Mouse (Mus musculus) heart, postnatal 25 days (tissue): ENCODE data around the gene Npr3. TPM values are rescaled to one million over a fixed set of nuclear protein-coding genes. Genes with fewer than 3 reads are reported as not detected.
"Not testable (repeated sequence)": the region's sequence is repeated elsewhere in the genome, so short reads cannot be mapped to it uniquely, and the experiment has no call there.

Experiments used
- DNase-seq: peaks from one replicate; pipeline ENCODE4 v3.0.0; 2022; ENCODE audit warnings: low spot score
- intact Hi-C: fragments of 180-260 bp; cut with DNase I; formaldehyde crosslinking; loops from one replicate; pipeline ENCODE4 v1.15.1; 2025
- total RNA-seq, 2 experiments: library from RNA; stranded (reverse); gene quantifications; 2 replicates each; pipeline ENCODE4 v1.2.3; 2021

Npr3 gene
- total RNA-seq, 2 experiments from 2014 or later: 34.0 to 38.2 TPM

GRCm38 (mm10) chr15:11893969-11894368, 13.1 kb downstream of the Npr3 start:
- intact Hi-C loops: no loop called here
- DNase-seq: no peak

GRCm38 (mm10) chr15:11891395-11891794, 15.7 kb downstream of the Npr3 start:
- no peak for DNase-seq
- intact Hi-C loops: no loop called here

GRCm38 (mm10) chr15:11882508-11883205, 24.4 kb downstream of the Npr3 start:
- no peak for DNase-seq
- intact Hi-C loops: no loop called here

- intact Hi-C loops: no loop called here
- DNase-seq: no peak
These were observed 25.3 kb downstream of the Npr3 start for GRCm38 (mm10) chr15:11881822-11882221.

GRCm38 (mm10) chr15:11878334-11878733, 28.8 kb downstream of the Npr3 start:
- intact Hi-C loops: no loop called here
- peak; percentile 7 for DNase-seq

GRCm38 (mm10) chr15:11877273-11877672, 29.8 kb downstream of the Npr3 start:
- DNase-seq: no peak
- intact Hi-C loops: no loop called here

GRCm38 (mm10) chr15:11866918-11867317, 40.2 kb downstream of the Npr3 start:
- no peak for DNase-seq
- intact Hi-C loops: no loop called here

GRCm38 (mm10) chr15:11863540-11863818, 43.6 kb downstream of the Npr3 start:
- intact Hi-C loops: no loop called here

GRCm38 (mm10) chr15:11862785-11863539, 44.1 kb downstream of the Npr3 start:
- intact Hi-C loops: no loop called here
- no peak for DNase-seq

More at GRCm38 (mm10) chr15:11863540-11863818, 43.6 kb downstream of the Npr3 start:
- no peak for DNase-seq

GRCm38 (mm10) chr15:11862253-11862652, 44.8 kb downstream of the Npr3 start:
- intact Hi-C loops: no loop called here
- DNase-seq: no peak

- intact Hi-C loops: no loop called here
- no peak for DNase-seq
These were observed 46.8 kb downstream of the Npr3 start for GRCm38 (mm10) chr15:11860259-11860658.

- no peak for DNase-seq
- intact Hi-C loops: no loop called here
These were observed 47.3 kb downstream of the Npr3 start for GRCm38 (mm10) chr15:11859829-11860228.

- DNase-seq: no peak
- intact Hi-C loops: no loop called here
These were observed 48.7 kb downstream of the Npr3 start for GRCm38 (mm10) chr15:11858411-11858810.

GRCm38 (mm10) chr15:11845204-11846062, 61.7 kb downstream of the Npr3 start:
- intact Hi-C loops: no loop called here
- no peak for DNase-seq

- intact Hi-C loops: no loop called here
These were observed 63.0 kb downstream of the Npr3 start for GRCm38 (mm10) chr15:11844115-11844514.

GRCm38 (mm10) chr15:11841828-11842227, 65.3 kb downstream of the Npr3 start:
- intact Hi-C loops: no loop called here
- no peak for DNase-seq

More at GRCm38 (mm10) chr15:11844115-11844514, 63.0 kb downstream of the Npr3 start:
- DNase-seq: no peak

GRCm38 (mm10) chr15:11835913-11836312, 71.2 kb downstream of the Npr3 start:
- intact Hi-C loops: no loop called here
- no peak for DNase-seq

GRCm38 (mm10) chr15:11822347-11822746, 84.7 kb downstream of the Npr3 start:
- intact Hi-C loops, DNase-seq: not testable (repeated sequence)

- DNase-seq: no peak
- intact Hi-C loops: no loop called here
These were observed 91.5 kb downstream of the Npr3 start for GRCm38 (mm10) chr15:11815551-11815950.

GRCm38 (mm10) chr15:11803576-11803975, 103.5 kb downstream of the Npr3 start:
- intact Hi-C loops: no loop called here
- no peak for DNase-seq
